Mouse (Mus musculus) liver, embryonic 14.5 days (tissue): ENCODE results near the gene Syt1. TPM values are rescaled to one million over a fixed set of nuclear protein-coding genes. Genes with fewer than 3 reads are reported as not detected.

ENCODE experiments used
- ATAC-seq: fragments of 200-750 bp; cut with Nextera tagmentation; 2 replicates; pipeline ENCODE4 v1.8.0; 2017; ENCODE audit warnings: moderate number of reproducible peaks, mild to moderate bottlenecking, moderate library complexity; ENCODE audit not compliant: insufficient read depth
- DNase-seq, 3 experiments: peaks; one replicate each; pipeline ENCODE4 v3.0.0-alpha.2; 2012 to 2013; ENCODE audit warnings: low read depth in 3 of 3, low spot score in 3 of 3
- H3K27ac ChIP-seq: fragments of 300-500 bp; sonication (generic); 2 replicates; pipeline ENCODE4 v1.5.1; 2014; ENCODE audit warnings: moderate library complexity, mild to moderate bottlenecking, control low read depth, inconsistent platforms
- H3K27me3 ChIP-seq: fragments of 300-500 bp; sonication (generic); 2 replicates; pipeline ENCODE4 v1.6.1; 2014; ENCODE audit warnings: mild to moderate bottlenecking, low read length, moderate library complexity; ENCODE audit not compliant: control insufficient read depth, insufficient read depth
- H3K36me3 ChIP-seq: fragments of 300-500 bp; sonication (generic); replicated peaks from 2 replicates; pipeline ENCODE4 v1.6.1; 2014; ENCODE audit warnings: low read depth; ENCODE audit not compliant: control insufficient read depth, insufficient read depth
- H3K4me1 ChIP-seq, 2 experiments: fragments of 200-500 bp in 1 of 2; fragments of 300-500 bp in 1 of 2; sonication (generic) in 1 of 2; replicated peaks; 2 replicates each; pipeline ENCODE4 v1.6.1; 2012 to 2014; ENCODE audit warnings: antibody characterized with exemption in 1 of 2, inconsistent platforms in 1 of 2, low read length in 1 of 2; ENCODE audit not compliant: control insufficient read depth in 2 of 2, insufficient read depth in 2 of 2
- H3K4me2 ChIP-seq: fragments of 300-500 bp; sonication (generic); 2 replicates; pipeline ENCODE4 v1.6.1; 2014; ENCODE audit warnings: low read depth, mild to moderate bottlenecking, control low read depth, moderate library complexity
- H3K4me3 ChIP-seq, 2 experiments: fragments of 200-500 bp in 1 of 2; fragments of 300-500 bp in 1 of 2; sonication (generic) in 1 of 2; 2 replicates each; pipeline ENCODE4 v1.5.1; 2012 to 2014; ENCODE audit warnings: low read depth in 2 of 2, low read length in 2 of 2, mild to moderate bottlenecking in 2 of 2, control low read depth in 1 of 2, inconsistent platforms in 1 of 2, moderate library complexity in 1 of 2; ENCODE audit not compliant: insufficient read depth in 1 of 2
- H3K9ac ChIP-seq: fragments of 300-500 bp; sonication (generic); replicated peaks from 2 replicates; pipeline ENCODE4 v1.6.1; 2014; ENCODE audit warnings: mild to moderate bottlenecking, control low read depth, moderate library complexity
- H3K9me3 ChIP-seq: fragments of 300-500 bp; sonication (generic); 2 replicates; pipeline ENCODE4 v1.6.1; 2016; ENCODE audit warnings: low read length, mixed read lengths; ENCODE audit not compliant: control insufficient read depth
- CTCF ChIP-seq: IDR thresholded peaks from 2 replicates; pipeline ENCODE4 v1.5.1; 2016; ENCODE audit warnings: antibody characterized with exemption, low read depth, control low read depth
- EP300 ChIP-seq: IDR thresholded peaks from 2 replicates; pipeline ENCODE4 v1.6.1; 2016; ENCODE audit warnings: antibody characterized with exemption, low read depth
- WGBS: fragments of 180-500 bp; shearing (Covaris S2); extraction: QIAGEN DNeasy Blood & Tissue Kit; methylation state at CpG from one replicate; pipeline ENCODE4 v1.1.7; 2014; ENCODE audit not compliant: insufficient replicate concordance; 5-methylcytosine and 5-hydroxymethylcytosine counted together
- polyA plus RNA-seq, 2 experiments: library from polyadenylated mRNA; depleted of rRNA in 1 of 2; stranded (reverse) in 1 of 2; unstranded in 1 of 2; fragments of >200 nt; fragmentation: Nextera tagmentation in 1 of 2; extraction: Ambion mirVana in 1 of 2; gene quantifications; 2 replicates each; pipeline versions ENCODE4 v1.2.1 to v1.2.3; 2012 to 2014

The Syt1 gene
- polyA plus RNA-seq (2012; rRNA removed) (0.02 and 0.04 TPM in 2 replicates), polyA plus RNA-seq (2014; fragmentation: Nextera tagmentation; extraction: Ambion mirVana) (0.04 TPM in 2 replicates)

- H3K27me3 ChIP-seq, result peaks cover 6% of the 10 kb centered on the region; the same call in 1 of the 2 replicates
- peak within 1 kb of the TSS; percentile 28 for H3K4me2 ChIP-seq
- no peak for TF ChIP-seq EP300
- TF ChIP-seq CTCF, result no peak
- no peak for DNase-seq
- WGBS, result 3% methylated on average over 37 of the region's 37 CpGs
- no peaks in the 10 kb centered on the region for H3K4me1 ChIP-seq
- H3K27ac ChIP-seq, result no peak within 1 kb of the TSS
- H3K9me3 ChIP-seq, result no peaks in the 10 kb centered on the region
- no peak within 1 kb of the TSS for H3K9ac ChIP-seq
- peak within 1 kb of the TSS in 1 of 2 experiments; percentile 20; a peak in 1 of 4 replicates for H3K4me3 ChIP-seq
- peak; percentile 23; the same call in 1 of the 2 replicates for ATAC-seq
- H3K36me3 ChIP-seq, result no peaks in the 10 kb centered on the region
Measured at GRCm38 (mm10) chr10:109010241-109011193, at the start of gene Syt1. Gene Syt1, minus strand, starts transcription at chr10:109010982.

- no peaks in the 10 kb centered on the region for H3K36me3 ChIP-seq
- H3K27me3 ChIP-seq, result no peaks in the 10 kb centered on the region
- 65% methylated on average over 6 of the region's 6 CpGs for WGBS
- no peaks in the 10 kb centered on the region for H3K4me1 ChIP-seq
- H3K4me2 ChIP-seq, result no peak overlapping the region
- ATAC-seq (no peak), DNase-seq (no peak)
- H3K9me3 ChIP-seq, result no peaks in the 10 kb centered on the region
- no peak overlapping the region for H3K4me3 ChIP-seq
- no peak overlapping the region for H3K27ac ChIP-seq
- TF ChIP-seq EP300 (no peak), CTCF (no peak)
- H3K9ac ChIP-seq, result no peak overlapping the region
Measured at GRCm38 (mm10) chr10:109056500-109056899, 45.7 kb upstream of the Syt1 start.

DNA sequence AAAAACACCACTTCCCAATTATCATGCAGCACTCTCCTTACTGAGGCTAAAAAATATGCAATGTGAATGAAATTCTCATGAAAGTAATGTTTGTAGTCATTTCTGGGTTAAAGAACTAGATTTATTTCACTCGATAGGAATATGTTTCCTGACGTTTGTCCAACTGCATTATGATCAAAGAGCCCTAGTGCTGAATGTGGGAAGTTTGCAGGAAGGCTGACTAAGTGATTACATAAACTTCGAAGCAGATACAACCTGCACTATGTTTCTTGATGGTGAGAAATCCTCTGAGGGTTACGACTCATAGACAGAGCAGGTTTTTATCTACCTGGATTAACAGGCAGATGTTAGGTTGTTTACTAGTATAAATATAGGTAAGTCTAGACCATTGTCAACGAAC lies 36.8 kb upstream of the Syt1 start:
- H3K27me3 ChIP-seq, result no peaks in the 10 kb centered on the region
- H3K27ac ChIP-seq, result no peak overlapping the region
- ATAC-seq (no peak), DNase-seq (no peak)
- H3K36me3 ChIP-seq, result no peaks in the 10 kb centered on the region
- WGBS, result 47% methylated on average over 5 of the region's 5 CpGs
- no peaks in the 10 kb centered on the region for H3K9me3 ChIP-seq
- no peaks in the 10 kb centered on the region for H3K4me1 ChIP-seq
- H3K4me2 ChIP-seq, result no peak overlapping the region
- no peak overlapping the region for H3K9ac ChIP-seq
- no peak for TF ChIP-seq CTCF
- no peak for TF ChIP-seq EP300
- no peak overlapping the region for H3K4me3 ChIP-seq

- 61% methylated on average over 2 of the region's 2 CpGs for WGBS
- ATAC-seq, result no peak
Measured at GRCm38 (mm10) chr10:109046988-109047387, 36.2 kb upstream of the Syt1 start.

More at GRCm38 (mm10) chr10:109046988-109047387, 36.2 kb upstream of the Syt1 start:
- H3K4me3 ChIP-seq, result no peak overlapping the region
- no peak overlapping the region for H3K4me2 ChIP-seq
- no peaks in the 10 kb centered on the region for H3K36me3 ChIP-seq
- H3K9me3 ChIP-seq, result no peaks in the 10 kb centered on the region
- no peak overlapping the region for H3K27ac ChIP-seq
- no peaks in the 10 kb centered on the region for H3K4me1 ChIP-seq
- no peaks in the 10 kb centered on the region for H3K27me3 ChIP-seq
- TF ChIP-seq EP300 (no peak), CTCF (no peak)
- no peak overlapping the region for H3K9ac ChIP-seq
- DNase-seq, result no peak
